Mouse (Mus musculus) cerebellum, adult 2 months (tissue): ENCODE data around the gene Arntl.

Experiments
- CTCF ChIP-seq: fragments of 200-500 bp; IDR thresholded peaks from 2 replicates; pipeline ENCODE4 v1.5.1; 2011; ENCODE audit warnings: low read depth, mild to moderate bottlenecking, control low read depth, low read length, moderate library complexity, borderline replicate concordance; ENCODE audit not compliant: insufficient read depth
- POLR2A ChIP-seq: fragments of 200-500 bp; IDR thresholded peaks from 2 replicates; pipeline ENCODE4 v1.6.1; 2011; ENCODE audit warnings: low read length, control low read depth, borderline replicate concordance; ENCODE audit not compliant: insufficient read depth

GRCm38 (mm10) chr7:113175481-113175880 lies 31.8 kb upstream of the Arntl start:
- TF ChIP-seq POLR2A, result no peak
- TF ChIP-seq CTCF, result no peak
